In genomic region chr12:56699915-56700900, GRCm38 (mm10) we compare ENCODE assay signal across 16 mouse cellular contexts. TPM values are rescaled to one million over a fixed set of nuclear protein-coding genes. Genes with fewer than 3 reads are reported as not detected.
DNase-seq lines count a peak whose midpoint lies in the region; ATAC-seq and TF ChIP-seq lines count a peak whose summit lies in the region.
"Had no signal": no experiment of that assay in that cellular context is flagged by ENCODE, and none has a peak within 500 bp of the region (broad histone marks: within the 10 kb centered on the region; RNA-seq: fewer than 3 reads in every experiment).

No protein-coding gene starts in this region.

- H3K4me2 ChIP-seq in forebrain, embryonic 12.5 days: no peak overlapping the region
- no peak overlapping the region for H3K4me2 ChIP-seq in forebrain, embryonic 14.5 days (ENCODE audit: low read length)
- no peak overlapping the region for H3K4me2 ChIP-seq in stomach, embryonic 14.5 days (replicated peaks; ENCODE audit: low read depth, low read length)
- H3K4me2 ChIP-seq in stomach, postnatal 0 days (replicated peaks; ENCODE audit: low read depth): no peak overlapping the region
- peak overlapping the region; percentile 56 for H3K4me2 ChIP-seq in limb, embryonic 13.5 days (replicated peaks)
- H3K4me2 ChIP-seq: heart, embryonic 13.5 days had no signal

- H3K4me1 ChIP-seq in forebrain, embryonic 12.5 days: peaks cover 26% of the 10 kb centered on the region
- no peaks in the 10 kb centered on the region for H3K4me1 ChIP-seq in forebrain, embryonic 14.5 days (ENCODE audit: control insufficient read depth, insufficient read depth, low read length)
- H3K4me1 ChIP-seq in stomach, embryonic 14.5 days (ENCODE audit: control insufficient read depth, insufficient read depth, low read length): 0 out of 2 replicates have a peak, but pooled peaks cover 4% of the 10 kb centered on the region
- no peaks in the 10 kb centered on the region for H3K4me1 ChIP-seq in stomach, postnatal 0 days (replicated peaks; ENCODE audit: control insufficient read depth, insufficient read depth)
- peaks cover 34% of the 10 kb centered on the region for H3K4me1 ChIP-seq in limb, embryonic 13.5 days

- DNase-seq in forebrain, embryonic 14.5 days (ENCODE audit: low spot score): no peak
- no peak for DNase-seq in stomach, postnatal 0 days (ENCODE audit: low spot score)
- no peak for DNase-seq in cerebellum, postnatal 36 days
- no peak for DNase-seq in left cerebral cortex, adult 8-10 months (ENCODE audit: low spot score in 2 of 2)
- DNase-seq: B cell, adult 2 months; kidney, adult 8-10 months had no signal

- TF ChIP-seq CTCF in stomach, postnatal 0 days (IDR thresholded peaks at IDR 0.05; ENCODE audit: low read depth): no peak

- H3K9me3 ChIP-seq in forebrain, embryonic 12.5 days: no peaks in the 10 kb centered on the region
- H3K9me3 ChIP-seq in forebrain, embryonic 14.5 days (replicated peaks; ENCODE audit: control insufficient read depth, low read length): no peaks in the 10 kb centered on the region
- no peaks in the 10 kb centered on the region for H3K9me3 ChIP-seq in stomach, embryonic 14.5 days (ENCODE audit: control insufficient read depth, low read depth, low read length)
- no peaks in the 10 kb centered on the region for H3K9me3 ChIP-seq in stomach, postnatal 0 days (ENCODE audit: control insufficient read depth, low read length)
- H3K9me3 ChIP-seq in limb, embryonic 13.5 days: no peaks in the 10 kb centered on the region
- H3K9me3 ChIP-seq: heart, embryonic 13.5 days had no signal

- no peak overlapping the region for H3K9ac ChIP-seq in forebrain, embryonic 12.5 days
- H3K9ac ChIP-seq in forebrain, embryonic 14.5 days (ENCODE audit: low read length): no peak overlapping the region
- no peak overlapping the region for H3K9ac ChIP-seq in stomach, embryonic 14.5 days (replicated peaks; ENCODE audit: low read depth, low read length)
- no peak overlapping the region for H3K9ac ChIP-seq in stomach, postnatal 0 days (ENCODE audit: low read length)
- H3K9ac ChIP-seq in limb, embryonic 13.5 days: peak overlapping the region; percentile 59
- H3K9ac ChIP-seq: heart, embryonic 13.5 days; liver, embryonic 14.5 days had no signal

- TF ChIP-seq EP300 in stomach, postnatal 0 days (optimal IDR thresholded peaks at IDR 0.05): no peak

- 0 out of 2 replicates have a peak overlapping the region, but pooled peaks have one; percentile 4 for H3K4me3 ChIP-seq in forebrain, embryonic 12.5 days (replicated peaks)
- H3K4me3 ChIP-seq in forebrain, embryonic 14.5 days (ENCODE audit: low read depth, low read length): no peak overlapping the region
- H3K4me3 ChIP-seq in stomach, embryonic 14.5 days (ENCODE audit: low read depth, low read length): no peak overlapping the region
- no peak overlapping the region for H3K4me3 ChIP-seq in stomach, postnatal 0 days (ENCODE audit: low read depth, low read length)
- peak overlapping the region; percentile 31 for H3K4me3 ChIP-seq in limb, embryonic 13.5 days
- H3K4me3 ChIP-seq: heart, embryonic 13.5 days had no signal

- peaks cover 75% of the 10 kb centered on the region for H3K27me3 ChIP-seq in forebrain, embryonic 12.5 days
- peaks cover 85% of the 10 kb centered on the region for H3K27me3 ChIP-seq in forebrain, embryonic 14.5 days (replicated peaks; ENCODE audit: control insufficient read depth, insufficient read depth, low read length)
- peaks cover 54% of the 10 kb centered on the region for H3K27me3 ChIP-seq in stomach, embryonic 14.5 days (ENCODE audit: control insufficient read depth, insufficient read depth, low read length)
- peaks cover 19% of the 10 kb centered on the region; the same call in 1 of the 2 replicates for H3K27me3 ChIP-seq in stomach, postnatal 0 days (ENCODE audit: control insufficient read depth, insufficient read depth, low read length)
- peaks cover 71% of the 10 kb centered on the region for H3K27me3 ChIP-seq in limb, embryonic 13.5 days
- H3K27me3 ChIP-seq: Patski had no signal

- 2% methylated on average over 44 of the region's 44 CpGs for WGBS in forebrain, embryonic 12.5 days
- 1% methylated on average over 44 of the region's 44 CpGs for whole genome bisulfite sequencing in forebrain, embryonic 14.5 days
- 16% methylated on average over 44 of the region's 44 CpGs for WGBS in stomach, embryonic 14.5 days
- WGBS in stomach, postnatal 0 days: 29% methylated on average over 44 of the region's 44 CpGs
- WGBS in limb, embryonic 13.5 days: 7% methylated on average over 44 of the region's 44 CpGs

- no peaks in the 10 kb centered on the region for H3K36me3 ChIP-seq in forebrain, embryonic 12.5 days (replicated peaks)
- H3K36me3 ChIP-seq in forebrain, embryonic 14.5 days (ENCODE audit: control insufficient read depth, insufficient read depth, low read length): no peaks in the 10 kb centered on the region
- H3K36me3 ChIP-seq in stomach, embryonic 14.5 days (ENCODE audit: control insufficient read depth, insufficient read depth, low read length): no peaks in the 10 kb centered on the region
- no peaks in the 10 kb centered on the region for H3K36me3 ChIP-seq in stomach, postnatal 0 days (ENCODE audit: control insufficient read depth, insufficient read depth, low read length)
- H3K36me3 ChIP-seq in limb, embryonic 13.5 days: no peaks in the 10 kb centered on the region
- H3K36me3 ChIP-seq: heart, embryonic 13.5 days had no signal

- ATAC-seq in forebrain, embryonic 12.5 days (ENCODE audit: low FRiP score): no peak
- ATAC-seq in forebrain, embryonic 14.5 days: no peak
- ATAC-seq in stomach, embryonic 14.5 days (ENCODE audit: insufficient number of reproducible peaks, insufficient read depth, low FRiP score, low read depth): 0 out of 2 replicates have a peak, but pooled peaks have one; percentile 17
- ATAC-seq in stomach, postnatal 0 days (ENCODE audit: low FRiP score, low TSS enrichment): no peak
- no peak for ATAC-seq in limb, embryonic 13.5 days (ENCODE audit: low FRiP score, low read depth)
- no peak for ATAC-seq in megakaryocyte-erythroid progenitor cell, adult 5-6 weeks (replicated peaks; ENCODE audit: low FRiP score, low TSS enrichment, poor library complexity, severe bottlenecking)
- ATAC-seq: Patski had no signal

- no peak overlapping the region for H3K27ac ChIP-seq in forebrain, embryonic 12.5 days
- H3K27ac ChIP-seq in forebrain, embryonic 14.5 days (ENCODE audit: low read depth, low read length): no peak overlapping the region
- H3K27ac ChIP-seq in stomach, embryonic 14.5 days (ENCODE audit: low read length): no peak overlapping the region
- H3K27ac ChIP-seq in stomach, postnatal 0 days (replicated peaks): no peak overlapping the region
- H3K27ac ChIP-seq in limb, embryonic 13.5 days: no peak overlapping the region
- H3K27ac ChIP-seq: heart, embryonic 13.5 days; liver, embryonic 14.5 days had no signal

RNA-seq across cellular contexts. Expression of gene Pax9, which starts 8.6 kb away (rescaled TPM):
- polyA plus RNA-seq in forebrain, embryonic 12.5 days (2016; fragmentation: Nextera tagmentation; extraction: Ambion mirVana): 1.1 and 1.2 TPM in 2 replicates
- not detected in 2 replicates for polyA plus RNA-seq in forebrain, embryonic 14.5 days (2014; fragmentation: Nextera tagmentation; extraction: Ambion mirVana)
- 2.3 and 3.8 TPM in 2 replicates for polyA plus RNA-seq in stomach, embryonic 14.5 days (2014; fragmentation: Nextera tagmentation; extraction: Ambion mirVana)
- 1.0 and 1.3 TPM in 2 replicates for polyA plus RNA-seq in stomach, postnatal 0 days (2015; fragmentation: Nextera tagmentation; extraction: Ambion mirVana)
- 7.2 and 10.2 TPM in 2 replicates for polyA plus RNA-seq in limb, embryonic 13.5 days (2015; fragmentation: Nextera tagmentation; extraction: Ambion mirVana)
- total RNA-seq in megakaryocyte-erythroid progenitor cell, adult 5-6 weeks (2014; fragmentation: Nextera tagmentation): not detected in 2 replicates
- 0.14 TPM in 1 of 2 replicates, not detected in the other for total RNA-seq in megakaryocyte-erythroid progenitor cell, adult 5-6 weeks (2017)
- total RNA-seq in left cerebral cortex, adult 8-10 months (2022): not detected
- total RNA-seq: layer of hippocampus, postnatal 25 days; megakaryocyte progenitor cell, adult 5-6 weeks had no signal
- polyA plus RNA-seq: urinary bladder, adult 2 months had no signal

Comparison
In these comparisons a context has a peak if more than half of its experiments do, and no peak if none do; other contexts are left out.
1. H3K4me3 ChIP-seq: peak in forebrain, embryonic 12.5 days (single experiment) and limb, embryonic 13.5 days (single experiment); none in forebrain, embryonic 14.5 days (single experiment), stomach, embryonic 14.5 days (single experiment) and stomach, postnatal 0 days (single experiment).